Mouse (Mus musculus) embryonic facial prominence, embryonic 11.5 days (tissue): ENCODE measurements around the gene Cyp4a10. TPM values are rescaled to one million over a fixed set of nuclear protein-coding genes. Genes with fewer than 3 reads are reported as not detected.
"Not testable (repeated sequence)": the region's sequence is repeated elsewhere in the genome, so short reads cannot be mapped to it uniquely, and the experiment has no call there.

Experiments used
- ATAC-seq: fragments of 200-750 bp; cut with Nextera tagmentation; replicated peaks from 2 replicates; pipeline ENCODE4 v1.8.0; 2017; ENCODE audit warnings: low read depth; ENCODE audit not compliant: insufficient number of reproducible peaks, low FRiP score, low TSS enrichment
- DNase-seq: peaks from one replicate; pipeline ENCODE4 v3.0.0-alpha.2; 2015; ENCODE audit warnings: low spot score
- H3K27ac ChIP-seq: fragments of 300-500 bp; sonication (generic); replicated peaks from 2 replicates; pipeline ENCODE4 v1.5.1; 2014; ENCODE audit warnings: mild to moderate bottlenecking, low read depth, low read length, control low read depth
- H3K27me3 ChIP-seq: fragments of 300-500 bp; sonication (generic); 2 replicates; pipeline ENCODE4 v1.6.1; 2014; ENCODE audit warnings: mild to moderate bottlenecking, low read length, moderate library complexity, mixed read lengths; ENCODE audit not compliant: control insufficient read depth, insufficient read depth
- H3K36me3 ChIP-seq: fragments of 300-500 bp; sonication (generic); replicated peaks from 2 replicates; pipeline ENCODE4 v1.6.1; 2014; ENCODE audit warnings: low read depth, mild to moderate bottlenecking, low read length, moderate library complexity, mixed read lengths; ENCODE audit not compliant: control insufficient read depth, insufficient read depth
- H3K4me1 ChIP-seq: fragments of 300-500 bp; sonication (generic); 2 replicates; pipeline ENCODE4 v1.6.1; 2014; ENCODE audit warnings: low read length, mixed read lengths; ENCODE audit not compliant: control insufficient read depth, insufficient read depth
- H3K4me2 ChIP-seq: fragments of 300-500 bp; sonication (generic); 2 replicates; pipeline ENCODE4 v1.6.1; 2014; ENCODE audit warnings: low read depth, mild to moderate bottlenecking, control low read depth, low read length, moderate library complexity
- H3K4me3 ChIP-seq: fragments of 300-500 bp; sonication (generic); 2 replicates; pipeline ENCODE4 v1.5.1; 2014; ENCODE audit warnings: low read depth, low read length, control low read depth
- H3K9ac ChIP-seq: fragments of 300-500 bp; sonication (generic); replicated peaks from 2 replicates; pipeline ENCODE4 v1.6.1; 2014; ENCODE audit warnings: mild to moderate bottlenecking, control low read depth, low read length
- H3K9me3 ChIP-seq: fragments of 300-500 bp; sonication (generic); replicated peaks from 2 replicates; pipeline ENCODE4 v1.6.1; 2016; ENCODE audit warnings: mild to moderate bottlenecking, low read length, inconsistent platforms, mixed read lengths; ENCODE audit not compliant: control insufficient read depth
- WGBS: fragments of 180-500 bp; shearing (Covaris S2); extraction: QIAGEN DNeasy Blood & Tissue Kit; methylation state at CpG from one replicate; pipeline ENCODE4 v1.1.7; 2014; 5-methylcytosine and 5-hydroxymethylcytosine counted together
- polyA plus RNA-seq: library from polyadenylated mRNA; unstranded; fragments of >200 nt; fragmentation: Nextera tagmentation; extraction: Ambion mirVana; gene quantifications from 2 replicates; pipeline ENCODE4 v1.2.1, GENCODE M21; 2014

Cyp4a10 gene
- polyA plus RNA-seq, 1 experiment from 2014 or later: not detected

- Histone ChIP-seq H3K27me3 (no peaks in the 10 kb centered on the region), H3K27ac (no peak overlapping the region), H3K36me3 (no peaks in the 10 kb centered on the region), H3K4me3 (no peak overlapping the region), H3K9ac (no peak overlapping the region), H3K9me3 (no peaks in the 10 kb centered on the region), H3K4me2 (no peak overlapping the region), H3K4me1 (no peaks in the 10 kb centered on the region)
- 94% methylated on average over 2 of the region's 2 CpGs for WGBS
- ATAC-seq (no peak), DNase-seq (no peak)
Measured at GRCm38 (mm10) chr4:115521766-115522165, 3.7 kb downstream of the Cyp4a10 start.

- no peaks in the 10 kb centered on the region for H3K27me3 ChIP-seq
- no peak overlapping the region for H3K27ac ChIP-seq
- no peaks in the 10 kb centered on the region for H3K9me3 ChIP-seq
- no peak for DNase-seq
- H3K4me2 ChIP-seq: no peak overlapping the region
- H3K4me1 ChIP-seq: no peaks in the 10 kb centered on the region
- no peak overlapping the region for H3K9ac ChIP-seq
- no peak overlapping the region for H3K4me3 ChIP-seq
- WGBS: 65% methylated on average over 1 of the region's 1 CpGs
- no peak for ATAC-seq
- no peaks in the 10 kb centered on the region for H3K36me3 ChIP-seq
Measured at GRCm38 (mm10) chr4:115545101-115545500, 27.0 kb downstream of the Cyp4a10 start.

- H3K27ac ChIP-seq: no peak overlapping the region
- no peaks in the 10 kb centered on the region for H3K4me1 ChIP-seq
- 82% methylated on average over 2 of the region's 2 CpGs for WGBS
- no peak overlapping the region for H3K4me2 ChIP-seq
- no peaks in the 10 kb centered on the region for H3K9me3 ChIP-seq
- H3K36me3 ChIP-seq: no peaks in the 10 kb centered on the region
- DNase-seq (no peak), ATAC-seq (no peak)
- no peak overlapping the region for H3K4me3 ChIP-seq
- H3K27me3 ChIP-seq: no peaks in the 10 kb centered on the region
- H3K9ac ChIP-seq: no peak overlapping the region
Measured at GRCm38 (mm10) chr4:115546141-115546828, 28.2 kb downstream of the Cyp4a10 start.

GRCm38 (mm10) chr4:115552726-115553125, 34.7 kb downstream of the Cyp4a10 start:
- 86% methylated on average over 3 of the region's 3 CpGs for WGBS
- Histone ChIP-seq H3K27ac (no peak overlapping the region), H3K36me3 (no peaks in the 10 kb centered on the region), H3K9me3 (no peaks in the 10 kb centered on the region), H3K4me2 (no peak overlapping the region), H3K4me3 (no peak overlapping the region), H3K9ac (no peak overlapping the region), H3K4me1 (no peaks in the 10 kb centered on the region), H3K27me3 (no peaks in the 10 kb centered on the region)
- no peak for ATAC-seq
- no peak for DNase-seq

- Histone ChIP-seq H3K9me3 (no peaks in the 10 kb centered on the region), H3K36me3 (no peaks in the 10 kb centered on the region), H3K9ac (no peak overlapping the region), H3K4me3 (no peak overlapping the region), H3K4me2 (no peak overlapping the region), H3K27ac (no peak overlapping the region), H3K27me3 (no peaks in the 10 kb centered on the region), H3K4me1 (no peaks in the 10 kb centered on the region)
- DNase-seq: no peak
- WGBS: 79% methylated on average over 2 of the region's 2 CpGs
- no peak for ATAC-seq
Measured at GRCm38 (mm10) chr4:115555513-115555912, 37.4 kb downstream of the Cyp4a10 start.

- Histone ChIP-seq H3K9ac (no peak overlapping the region), H3K27me3 (no peaks in the 10 kb centered on the region), H3K9me3 (no peaks in the 10 kb centered on the region), H3K4me3 (no peak overlapping the region), H3K36me3 (no peaks in the 10 kb centered on the region), H3K4me1 (no peaks in the 10 kb centered on the region), H3K27ac (no peak overlapping the region), H3K4me2 (no peak overlapping the region)
- WGBS: 58% methylated on average over 4 of the region's 4 CpGs
- no peak for DNase-seq
- no peak for ATAC-seq
Measured at GRCm38 (mm10) chr4:115557861-115558561, 39.9 kb downstream of the Cyp4a10 start.

GRCm38 (mm10) chr4:115561236-115561635, 43.2 kb downstream of the Cyp4a10 start:
- DNase-seq, ATAC-seq, H3K4me3 ChIP-seq, H3K27ac ChIP-seq, H3K27me3 ChIP-seq, H3K9me3 ChIP-seq, H3K4me1 ChIP-seq, H3K9ac ChIP-seq, H3K36me3 ChIP-seq, H3K4me2 ChIP-seq: not testable (repeated sequence)
- WGBS: 63% methylated on average over 5 of the region's 5 CpGs

GRCm38 (mm10) chr4:115563401-115563800, 45.3 kb downstream of the Cyp4a10 start, which contains the start of gene Cyp4a31:
Gene Cyp4a31 (plus strand): TSS chr4:115563649.
- Histone ChIP-seq H3K27me3 (no peaks in the 10 kb centered on the region), H3K4me1 (no peaks in the 10 kb centered on the region), H3K27ac (no peak within 1 kb of the TSS), H3K9ac (no peak within 1 kb of the TSS), H3K4me2 (no peak within 1 kb of the TSS), H3K36me3 (no peaks in the 10 kb centered on the region), H3K4me3 (no peak within 1 kb of the TSS), H3K9me3 (no peaks in the 10 kb centered on the region)
- no peak for ATAC-seq
- 80% methylated on average over 3 of the region's 3 CpGs for WGBS
- no peak for DNase-seq
